Mouse (Mus musculus): Measurements from ENCODE around the gene Epha6.

GRCm38 (mm10) chr16:60375147-60375546 lies 230.2 kb downstream of the Epha6 start:
- no peak for TF ChIP-seq CTCF (IDR thresholded peaks at IDR 0.05; ENCODE audit: insufficient read depth, low read length)
- no peak for TF ChIP-seq POLR2A (IDR thresholded peaks at IDR 0.05; ENCODE audit: borderline replicate concordance, extremely low read depth, low read depth, low read length)

Measured in lung, adult 2 months (tissue).